Mouse (Mus musculus) stomach, postnatal 0 days (tissue): ENCODE results near the gene Btbd10.

Experiments
- CTCF ChIP-seq: IDR thresholded peaks from 2 replicates; pipeline ENCODE4 v1.5.1; 2016; ENCODE audit warnings: antibody characterized with exemption, low read depth, mild to moderate bottlenecking, moderate library complexity
- EP300 ChIP-seq: optimal IDR thresholded peaks from 2 replicates; pipeline ENCODE3; 2016; ENCODE audit warnings: antibody characterized with exemption

DNA sequence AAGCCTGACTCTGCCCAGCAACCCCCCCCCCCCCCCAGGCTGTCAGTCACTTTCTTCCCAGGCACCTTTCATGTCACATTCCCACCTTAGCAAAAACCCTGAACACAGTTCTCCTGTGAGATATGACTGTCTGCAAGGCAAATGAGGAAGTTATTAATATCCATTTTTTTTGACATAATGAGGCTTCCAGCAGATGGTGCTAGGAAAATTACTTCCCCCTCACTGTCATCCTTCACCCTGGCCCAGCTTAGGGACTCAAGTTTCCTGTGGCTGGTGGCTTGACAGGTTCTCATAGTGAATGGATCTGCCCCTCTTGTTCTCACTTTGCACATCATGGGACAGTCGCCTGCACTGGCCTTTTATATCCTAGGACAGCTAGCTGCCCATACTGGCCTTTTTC is 80.0 kb downstream of the Btbd10 start:
- no peak for TF ChIP-seq CTCF
- no peak for TF ChIP-seq EP300
